ENCODE assay signal across 8 mouse cellular contexts in the genomic region with DNA sequence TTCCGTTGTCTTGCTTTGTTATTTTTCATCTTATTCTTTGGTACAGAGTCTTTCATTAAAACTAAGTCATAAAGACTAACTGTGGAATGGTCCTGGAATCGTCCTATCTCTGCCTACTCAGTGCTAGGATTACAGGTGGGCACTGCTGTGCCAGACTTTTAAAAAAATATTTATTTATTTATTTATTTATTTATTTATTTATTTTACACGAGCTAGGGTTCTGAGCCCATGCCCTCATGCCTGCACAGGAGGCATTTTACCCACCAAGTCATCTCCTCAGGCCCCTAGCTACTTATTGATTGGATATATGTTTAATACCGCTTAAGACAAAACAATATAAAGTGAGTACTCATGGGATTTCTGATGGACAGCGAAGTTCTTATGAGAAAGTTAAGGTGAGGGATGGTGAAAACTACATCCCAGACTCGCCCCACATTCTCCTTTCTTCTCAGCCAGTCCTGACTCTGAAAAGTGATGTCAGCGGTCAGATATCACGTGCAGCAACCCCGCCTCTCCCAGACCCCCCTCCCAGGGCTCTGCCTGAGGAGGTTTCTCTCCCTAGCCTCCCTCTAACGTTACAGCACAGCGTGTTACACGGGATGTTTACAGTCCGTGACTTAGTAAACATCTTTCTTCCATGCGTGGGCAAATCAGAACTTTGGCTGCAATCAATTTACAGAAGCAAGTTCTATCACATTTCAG.
DNase-seq lines count a peak whose midpoint lies in the region; ATAC-seq and TF ChIP-seq lines count a peak whose summit lies in the region.

No protein-coding gene starts in this region.

- peak overlapping the region; percentile 15 for H3K4me3 ChIP-seq in lung, embryonic 14.5 days (ENCODE audit: low read depth, low read length)
- H3K4me3 ChIP-seq in lung, adult 2 months (replicated peaks; ENCODE audit: extremely low read depth, low read depth, low read length): no peak overlapping the region
- H3K4me3 ChIP-seq in forebrain, embryonic 13.5 days: peak overlapping the region; percentile 25
- H3K4me3 ChIP-seq in limb, embryonic 12.5 days (replicated peaks): peak overlapping the region; percentile 28
- peak overlapping the region; percentile 12 for H3K4me3 ChIP-seq in stomach, embryonic 14.5 days (ENCODE audit: low read depth, low read length)

- peak; percentile 92; the same call in 1 of the 2 replicates for ATAC-seq in lung, embryonic 14.5 days (ENCODE audit: insufficient read depth)
- peak; percentile 74; the same call in 1 of the 2 replicates for ATAC-seq in forebrain, embryonic 13.5 days
- peak; percentile 73; the same call in 1 of the 2 replicates for ATAC-seq in limb, embryonic 12.5 days (ENCODE audit: insufficient number of reproducible peaks, insufficient read depth, low FRiP score, low TSS enrichment, low read depth)
- peak; percentile 59; the same call in 1 of the 2 replicates for ATAC-seq in stomach, embryonic 14.5 days (ENCODE audit: insufficient number of reproducible peaks, insufficient read depth, low FRiP score, low read depth)

- H3K9me3 ChIP-seq in lung, embryonic 14.5 days (ENCODE audit: low read depth, low read length): no peaks in the 10 kb centered on the region
- no peaks in the 10 kb centered on the region for H3K9me3 ChIP-seq in forebrain, embryonic 13.5 days (replicated peaks)
- no peaks in the 10 kb centered on the region for H3K9me3 ChIP-seq in limb, embryonic 12.5 days
- H3K9me3 ChIP-seq in stomach, embryonic 14.5 days (ENCODE audit: control insufficient read depth, low read depth, low read length): no peaks in the 10 kb centered on the region

- no peak for TF ChIP-seq POLR2A in lung, adult 2 months (IDR thresholded peaks at IDR 0.05; ENCODE audit: borderline replicate concordance, extremely low read depth, low read depth, low read length)

- no peaks in the 10 kb centered on the region for H3K36me3 ChIP-seq in lung, embryonic 14.5 days (ENCODE audit: insufficient read depth)
- no peaks in the 10 kb centered on the region for H3K36me3 ChIP-seq in forebrain, embryonic 13.5 days (ENCODE audit: poor library complexity, severe bottlenecking)
- no peaks in the 10 kb centered on the region for H3K36me3 ChIP-seq in limb, embryonic 12.5 days
- H3K36me3 ChIP-seq in stomach, embryonic 14.5 days (ENCODE audit: control insufficient read depth, insufficient read depth, low read length): no peaks in the 10 kb centered on the region

- no peaks in the 10 kb centered on the region for H3K4me1 ChIP-seq in lung, embryonic 14.5 days (ENCODE audit: insufficient read depth)
- H3K4me1 ChIP-seq in lung, adult 2 months (ENCODE audit: control insufficient read depth, insufficient read depth, low read length): no peaks in the 10 kb centered on the region
- peaks cover 3% of the 10 kb centered on the region; the same call in 1 of the 2 replicates for H3K4me1 ChIP-seq in forebrain, embryonic 13.5 days
- H3K4me1 ChIP-seq in limb, embryonic 12.5 days (replicated peaks): peaks cover 14% of the 10 kb centered on the region
- no peaks in the 10 kb centered on the region for H3K4me1 ChIP-seq in stomach, embryonic 14.5 days (ENCODE audit: control insufficient read depth, insufficient read depth, low read length)

- peak overlapping the region; percentile 58 for H3K4me2 ChIP-seq in lung, embryonic 14.5 days
- H3K4me2 ChIP-seq in forebrain, embryonic 13.5 days: peak overlapping the region; percentile 55
- H3K4me2 ChIP-seq in limb, embryonic 12.5 days: peak overlapping the region; percentile 57
- peak overlapping the region; percentile 44 for H3K4me2 ChIP-seq in stomach, embryonic 14.5 days (replicated peaks; ENCODE audit: low read depth, low read length)

- 0 out of 2 replicates have a peak overlapping the region, but pooled peaks have one; percentile 7 for H3K9ac ChIP-seq in lung, embryonic 14.5 days
- H3K9ac ChIP-seq in forebrain, embryonic 13.5 days: no peak overlapping the region
- no peak overlapping the region for H3K9ac ChIP-seq in limb, embryonic 12.5 days (replicated peaks)
- H3K9ac ChIP-seq in stomach, embryonic 14.5 days (replicated peaks; ENCODE audit: low read depth, low read length): no peak overlapping the region

- DNase-seq in lung, embryonic 14.5 days: peak; percentile 53
- no peak for DNase-seq in lung, adult 2 months
- DNase-seq in urinary bladder, postnatal 10 days (ENCODE audit: low spot score): no peak
- no peak for DNase-seq in cerebellum, adult 11 months
- DNase-seq in kidney, postnatal 36 days: no peak

- WGBS in lung, embryonic 14.5 days: 22% methylated on average over 14 of the region's 14 CpGs
- WGBS in lung, adult 2 months: 30% methylated on average over 14 of the region's 14 CpGs
- WGBS in forebrain, embryonic 13.5 days: 24% methylated on average over 14 of the region's 14 CpGs
- WGBS in limb, embryonic 12.5 days: 30% methylated on average over 14 of the region's 14 CpGs
- WGBS in stomach, embryonic 14.5 days: 26% methylated on average over 14 of the region's 14 CpGs

- H3K27me3 ChIP-seq in lung, embryonic 14.5 days (ENCODE audit: insufficient read depth, low read length): no peaks in the 10 kb centered on the region
- peaks cover 28% of the 10 kb centered on the region for H3K27me3 ChIP-seq in forebrain, embryonic 13.5 days
- peaks cover 39% of the 10 kb centered on the region for H3K27me3 ChIP-seq in limb, embryonic 12.5 days
- H3K27me3 ChIP-seq in stomach, embryonic 14.5 days (ENCODE audit: control insufficient read depth, insufficient read depth, low read length): 0 out of 2 replicates have a peak, but pooled peaks cover 2% of the 10 kb centered on the region

- TF ChIP-seq CTCF in lung, embryonic 14.5 days (IDR thresholded peaks at IDR 0.05; ENCODE audit: low read depth): no peak
- no peak for TF ChIP-seq CTCF in lung, adult 2 months (IDR thresholded peaks at IDR 0.05; ENCODE audit: insufficient read depth, low read length)

- H3K27ac ChIP-seq in lung, embryonic 14.5 days (ENCODE audit: low read depth): no peak overlapping the region
- H3K27ac ChIP-seq in forebrain, embryonic 13.5 days: no peak overlapping the region
- H3K27ac ChIP-seq in limb, embryonic 12.5 days: no peak overlapping the region
- no peak overlapping the region for H3K27ac ChIP-seq in stomach, embryonic 14.5 days (ENCODE audit: low read length)
